Mouse (Mus musculus): ENCODE measurements around the gene Rabggta.

Rabggta gene

GRCm38 (mm10) chr14:55671486-55671832 lies 50.6 kb downstream of the Rabggta start:
- Histone ChIP-seq H3K36me3 (ENCODE audit: insufficient read depth, low read length) (peaks cover 53% of the 10 kb centered on the region), H3K4me3 (replicated peaks; ENCODE audit: low read length) (peak overlapping the region; percentile 94), H3K27me3 (ENCODE audit: insufficient read depth, low read length) (no peaks in the 10 kb centered on the region), H3K9me3 (ENCODE audit: low read length) (no peaks in the 10 kb centered on the region), H3K4me1 (replicated peaks; ENCODE audit: low read depth, low read length) (peaks cover 44% of the 10 kb centered on the region)
- TF ChIP-seq NANOG (IDR thresholded peaks at IDR 0.05; ENCODE audit: borderline replicate concordance, low read length) (no peak), POU5F1 (IDR thresholded peaks at IDR 0.05; ENCODE audit: borderline replicate concordance, low read length) (no peak), CTCF (conservative IDR thresholded peaks at IDR 0.05; ENCODE audit: low read length) (no peak)
